In genomic region chr17:29603283-29603682, GRCm38 (mm10) we compare ENCODE assay signal across 9 mouse cellular contexts. TPM values are rescaled to one million over a fixed set of nuclear protein-coding genes. Genes with fewer than 3 reads are reported as not detected.
DNase-seq lines count a peak whose midpoint lies in the region; ATAC-seq and TF ChIP-seq lines count a peak whose summit lies in the region.
"Had no signal": no experiment of that assay in that cellular context is flagged by ENCODE, and none has a peak within 500 bp of the region (broad histone marks: within the 10 kb centered on the region; RNA-seq: fewer than 3 reads in every experiment).

No protein-coding gene starts in this region.

- no peaks in the 10 kb centered on the region for H3K4me1 ChIP-seq in intestine, postnatal 0 days (replicated peaks; ENCODE audit: control insufficient read depth, insufficient read depth, low read length)
- H3K4me1 ChIP-seq in limb, embryonic 14.5 days (ENCODE audit: control insufficient read depth, insufficient read depth, low read length), result no peaks in the 10 kb centered on the region
- H3K4me1 ChIP-seq in neural tube, embryonic 11.5 days (ENCODE audit: control insufficient read depth, insufficient read depth, low read length), result no peaks in the 10 kb centered on the region
- H3K4me1 ChIP-seq: stomach, embryonic 15.5 days had no signal

- peaks cover 37% of the 10 kb centered on the region; the same call in 1 of the 2 replicates for H3K36me3 ChIP-seq in intestine, postnatal 0 days (ENCODE audit: control insufficient read depth, insufficient read depth)
- H3K36me3 ChIP-seq in limb, embryonic 14.5 days (ENCODE audit: control insufficient read depth, insufficient read depth, low read length), result peaks cover 56% of the 10 kb centered on the region
- peaks cover 7% of the 10 kb centered on the region; the same call in 1 of the 2 replicates for H3K36me3 ChIP-seq in neural tube, embryonic 11.5 days (ENCODE audit: control insufficient read depth, insufficient read depth, low read length)

- no peak overlapping the region for H3K4me3 ChIP-seq in intestine, postnatal 0 days (ENCODE audit: low read depth, low read length)
- H3K4me3 ChIP-seq in limb, embryonic 14.5 days (replicated peaks; ENCODE audit: low read length), result no peak overlapping the region
- H3K4me3 ChIP-seq in neural tube, embryonic 11.5 days (ENCODE audit: low read depth, low read length), result no peak overlapping the region
- H3K4me3 ChIP-seq: stomach, embryonic 15.5 days had no signal

- TF ChIP-seq POLR2A in limb, embryonic 14.5 days (IDR thresholded peaks at IDR 0.05; ENCODE audit: borderline replicate concordance, extremely low read depth, insufficient read depth, insufficient read length), result no peak

- no peaks in the 10 kb centered on the region for H3K9me3 ChIP-seq in intestine, postnatal 0 days (ENCODE audit: control insufficient read depth)
- no peaks in the 10 kb centered on the region for H3K9me3 ChIP-seq in limb, embryonic 14.5 days (ENCODE audit: control insufficient read depth, low read length)
- H3K9me3 ChIP-seq in neural tube, embryonic 11.5 days (ENCODE audit: control insufficient read depth, low read length), result no peaks in the 10 kb centered on the region
- H3K9me3 ChIP-seq: stomach, embryonic 15.5 days had no signal

- peak; percentile 84 for ATAC-seq in frontal cortex, adult (ENCODE audit: low TSS enrichment)
- ATAC-seq in intestine, postnatal 0 days, result no peak; the same call in 1 of the 2 replicates
- ATAC-seq in limb, embryonic 14.5 days (ENCODE audit: low FRiP score, low read depth), result peak; percentile 65; the same call in 1 of the 2 replicates
- ATAC-seq in neural tube, embryonic 11.5 days (ENCODE audit: insufficient read depth, low FRiP score, low TSS enrichment), result no peak

- H3K27me3 ChIP-seq in intestine, postnatal 0 days (replicated peaks; ENCODE audit: control insufficient read depth, insufficient read depth, low read length), result no peaks in the 10 kb centered on the region
- no peaks in the 10 kb centered on the region for H3K27me3 ChIP-seq in limb, embryonic 14.5 days (ENCODE audit: control insufficient read depth, insufficient read depth, low read length)
- no peaks in the 10 kb centered on the region for H3K27me3 ChIP-seq in neural tube, embryonic 11.5 days (ENCODE audit: control insufficient read depth, insufficient read depth, low read length)
- H3K27me3 ChIP-seq: stomach, embryonic 15.5 days had no signal

- DNase-seq in 3T3-L1 (ENCODE audit: low read depth, low spot score), result peak; percentile 88
- DNase-seq in Muller cell, postnatal 12 days (ENCODE audit: inconsistent ontology term), result peak; percentile 39
- DNase-seq in cerebellum, adult 9-10 months, result peak; percentile 82
- peak; percentile 85 for DNase-seq in limb, embryonic 14.5 days (ENCODE audit: low spot score)
- peak; percentile 80 for DNase-seq in neural tube, embryonic 11.5 days (ENCODE audit: low spot score)
- DNase-seq in thymus, postnatal 0 days (ENCODE audit: low spot score), result peak; percentile 58

- WGBS in intestine, postnatal 0 days, result 19% methylated on average over 6 of the region's 6 CpGs
- 30% methylated on average over 6 of the region's 6 CpGs for WGBS in limb, embryonic 14.5 days
- WGBS in neural tube, embryonic 11.5 days, result 34% methylated on average over 6 of the region's 6 CpGs

- no peak overlapping the region for H3K4me2 ChIP-seq in intestine, postnatal 0 days (replicated peaks; ENCODE audit: low read depth)
- no peak overlapping the region for H3K4me2 ChIP-seq in limb, embryonic 14.5 days (replicated peaks; ENCODE audit: low read depth, low read length, severe bottlenecking)
- no peak overlapping the region for H3K4me2 ChIP-seq in neural tube, embryonic 11.5 days (ENCODE audit: low read depth)
- H3K4me2 ChIP-seq: stomach, embryonic 15.5 days had no signal

- no peak overlapping the region for H3K9ac ChIP-seq in intestine, postnatal 0 days (ENCODE audit: low read depth, low read length)
- no peak overlapping the region for H3K9ac ChIP-seq in limb, embryonic 14.5 days (ENCODE audit: low read depth, low read length, severe bottlenecking)
- no peak overlapping the region for H3K9ac ChIP-seq in neural tube, embryonic 11.5 days (ENCODE audit: low read length)
- H3K9ac ChIP-seq: stomach, embryonic 15.5 days had no signal

- TF ChIP-seq CTCF in intestine, postnatal 0 days (IDR thresholded peaks at IDR 0.05; ENCODE audit: low read depth), result peak; percentile 94

- H3K27ac ChIP-seq in intestine, postnatal 0 days (ENCODE audit: low read depth, low read length), result no peak overlapping the region
- no peak overlapping the region for H3K27ac ChIP-seq in limb, embryonic 14.5 days (replicated peaks; ENCODE audit: low read depth, low read length)
- H3K27ac ChIP-seq in neural tube, embryonic 11.5 days (ENCODE audit: low read depth, low read length), result no peak overlapping the region
- H3K27ac ChIP-seq: stomach, embryonic 15.5 days had no signal

RNA-seq across cellular contexts. Expression of gene Rnf8, which starts 11.3 kb away (rescaled TPM):
- 26.7 and 29.1 TPM in 2 replicates for polyA plus RNA-seq in intestine, postnatal 0 days (2015; fragmentation: Nextera tagmentation; extraction: Ambion mirVana)
- polyA plus RNA-seq in limb, embryonic 14.5 days (2012; rRNA removed), result 37.9 and 55.5 TPM in 2 replicates
- 75.4 and 90.7 TPM in 2 replicates for polyA plus RNA-seq in limb, embryonic 14.5 days (2014; fragmentation: Nextera tagmentation; extraction: Ambion mirVana)
- 109 and 112 TPM in 2 replicates for polyA plus RNA-seq in neural tube, embryonic 11.5 days (2014; fragmentation: Nextera tagmentation; extraction: Ambion mirVana)
- 57.4 and 61.8 TPM in 2 replicates for polyA plus RNA-seq in thymus, postnatal 0 days (2015; fragmentation: Nextera tagmentation; extraction: Ambion mirVana)

RNA-seq across cellular contexts. Expression of gene Gm28043, which starts 11.4 kb away (rescaled TPM):
- 0.81 and 0.82 TPM in 2 replicates for polyA plus RNA-seq in intestine, postnatal 0 days (2015; fragmentation: Nextera tagmentation; extraction: Ambion mirVana)
- polyA plus RNA-seq in limb, embryonic 14.5 days (2012; rRNA removed), result 2.6 and 2.8 TPM in 2 replicates
- 3.5 and 3.6 TPM in 2 replicates for polyA plus RNA-seq in limb, embryonic 14.5 days (2014; fragmentation: Nextera tagmentation; extraction: Ambion mirVana)
- 2.7 and 2.9 TPM in 2 replicates for polyA plus RNA-seq in neural tube, embryonic 11.5 days (2014; fragmentation: Nextera tagmentation; extraction: Ambion mirVana)
- polyA plus RNA-seq in thymus, postnatal 0 days (2015; fragmentation: Nextera tagmentation; extraction: Ambion mirVana), result 2.0 and 3.0 TPM in 2 replicates

RNA-seq across cellular contexts. Expression of gene Tmem217, which starts 51.1 kb away (rescaled TPM):
- polyA plus RNA-seq in intestine, postnatal 0 days (2015; fragmentation: Nextera tagmentation; extraction: Ambion mirVana), result 0.16 TPM in 1 of 2 replicates, not detected in the other
- polyA plus RNA-seq in limb, embryonic 14.5 days (2012; rRNA removed), result 0.09 and 0.28 TPM in 2 replicates
- 0.40 and 0.41 TPM in 2 replicates for polyA plus RNA-seq in limb, embryonic 14.5 days (2014; fragmentation: Nextera tagmentation; extraction: Ambion mirVana)
- 0.35 and 0.45 TPM in 2 replicates for polyA plus RNA-seq in neural tube, embryonic 11.5 days (2014; fragmentation: Nextera tagmentation; extraction: Ambion mirVana)
- polyA plus RNA-seq in thymus, postnatal 0 days (2015; fragmentation: Nextera tagmentation; extraction: Ambion mirVana), result 0.62 and 1.2 TPM in 2 replicates

RNA-seq across cellular contexts. Expression of gene Tbc1d22b, which starts 53.7 kb away (rescaled TPM):
- polyA plus RNA-seq in intestine, postnatal 0 days (2015; fragmentation: Nextera tagmentation; extraction: Ambion mirVana), result 8.6 TPM in 2 replicates
- 24.0 and 27.2 TPM in 2 replicates for polyA plus RNA-seq in limb, embryonic 14.5 days (2012; rRNA removed)
- polyA plus RNA-seq in limb, embryonic 14.5 days (2014; fragmentation: Nextera tagmentation; extraction: Ambion mirVana), result 15.2 and 15.7 TPM in 2 replicates
- polyA plus RNA-seq in neural tube, embryonic 11.5 days (2014; fragmentation: Nextera tagmentation; extraction: Ambion mirVana), result 19.9 and 22.1 TPM in 2 replicates
- 10.7 and 13.8 TPM in 2 replicates for polyA plus RNA-seq in thymus, postnatal 0 days (2015; fragmentation: Nextera tagmentation; extraction: Ambion mirVana)

RNA-seq across cellular contexts. Expression of gene Gm17657, which starts 53.8 kb away (rescaled TPM):
- polyA plus RNA-seq in intestine, postnatal 0 days (2015; fragmentation: Nextera tagmentation; extraction: Ambion mirVana), result not detected in 2 replicates
- 0.04 TPM in 1 of 2 replicates, not detected in the other for polyA plus RNA-seq in limb, embryonic 14.5 days (2012; rRNA removed)
- not detected in 2 replicates for polyA plus RNA-seq in limb, embryonic 14.5 days (2014; fragmentation: Nextera tagmentation; extraction: Ambion mirVana)
- not detected in 2 replicates for polyA plus RNA-seq in neural tube, embryonic 11.5 days (2014; fragmentation: Nextera tagmentation; extraction: Ambion mirVana)
- polyA plus RNA-seq in thymus, postnatal 0 days (2015; fragmentation: Nextera tagmentation; extraction: Ambion mirVana), result not detected in 2 replicates
- polyA plus RNA-seq: stomach, embryonic 15.5 days had no signal

Comparison
In these comparisons a context has a peak if more than half of its experiments do, and no peak if none do; other contexts are left out.
1. ATAC-seq: peak in frontal cortex, adult (single experiment) and limb, embryonic 14.5 days (single experiment); none in intestine, postnatal 0 days (single experiment) and neural tube, embryonic 11.5 days (single experiment).
2. Peak in every context shown above with its lines, with median percentiles within 50 percentile points of each other: DNase-seq.